Mouse (Mus musculus): ENCODE measurements around the gene Sgip1. TPM values are rescaled to one million over a fixed set of nuclear protein-coding genes. Genes with fewer than 3 reads are reported as not detected.

Sgip1 gene
- 1.8 TPM for polyA plus RNA-seq (2017; shearing (Covaris generic))

GRCm38 (mm10) chr4:102741287-102741686 is at the start of gene Sgip1:
TSS of gene Sgip1 (plus strand) at chr4:102741297.

GRCm38 (mm10) chr4:102978440-102978839 is 237.3 kb downstream of the Sgip1 start, which contains the start of gene Tctex1d1:
TSS of gene Tctex1d1 (plus strand) at chr4:102978606.

Other genes starting within 250 kb of the Sgip1 start
- not detected for gene Tctex1d1, start 237.3 kb downstream of the Sgip1 start, polyA plus RNA-seq (2017; shearing (Covaris generic))

Measured in naive thymus-derived CD4-positive, alpha-beta T cell, adult 5 months (primary cell).